Mouse (Mus musculus): ENCODE results near the gene Rab40c. TPM values are rescaled to one million over a fixed set of nuclear protein-coding genes. Genes with fewer than 3 reads are reported as not detected.

The Rab40c gene
- total and polyA plus RNA-seq, 3 experiments = 3.7 to 23.2 TPM; not detected in 1

DNA sequence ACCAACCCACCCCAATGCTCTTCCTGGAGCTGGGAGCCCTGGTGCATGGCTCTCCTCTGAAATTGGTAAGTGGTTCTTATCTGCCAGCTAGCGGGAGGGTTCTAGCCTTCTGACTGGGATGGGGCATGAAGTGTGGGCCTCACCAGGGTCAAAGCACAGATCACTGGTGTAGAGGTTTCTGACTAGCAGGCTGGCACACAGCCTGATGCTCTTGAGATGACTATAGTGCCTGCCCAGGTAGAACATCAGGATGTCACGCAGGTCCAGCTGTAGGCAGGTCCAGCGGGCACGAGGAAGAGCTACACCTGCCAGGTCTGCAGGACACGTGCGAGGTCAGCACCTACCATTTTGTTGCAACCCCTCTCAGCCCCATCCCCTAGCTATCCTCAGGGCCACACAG, 59.3 kb downstream of the Rab40c start:
- no peak overlapping the region for H3K4me3 ChIP-seq (ENCODE audit: control insufficient read depth in 1 of 2, insufficient read depth in 1 of 2, low read depth in 2 of 2, low read length in 2 of 2)
- DNase-seq (ENCODE audit: low read depth, low spot score) = no peak
- peaks cover 3% of the 10 kb centered on the region for H3K79me2 ChIP-seq (ENCODE audit: control insufficient read depth, insufficient read depth, low read length, poor library complexity)
- H3K9me3 ChIP-seq (replicated peaks; ENCODE audit: insufficient read depth, low read length) = no peaks in the 10 kb centered on the region
- peak overlapping the region; percentile 69 for H3K9ac ChIP-seq (ENCODE audit: control insufficient read depth, low read depth, low read length, poor library complexity, severe bottlenecking)
- H3K27me3 ChIP-seq (ENCODE audit: control insufficient read depth in 1 of 2, insufficient read depth in 2 of 2, low read length in 2 of 2) = no peaks in the 10 kb centered on the region
- TF ChIP-seq EP300 (IDR thresholded peaks at IDR 0.05; ENCODE audit: low read depth in 1 of 2, low read length in 2 of 2) = no peak
- H3K27ac ChIP-seq (ENCODE audit: control insufficient read depth, low read depth, low read length) = no peak overlapping the region
- H3K4me1 ChIP-seq (ENCODE audit: control insufficient read depth in 1 of 2, insufficient read depth in 2 of 2, low read length in 2 of 2) = peaks cover 0 to 16% of the 10 kb centered on the region in 2 experiments; a peak in 2 of 4 replicates
- peaks cover 0 to 9% of the 10 kb centered on the region in 2 experiments; a peak in 2 of 4 replicates for H3K36me3 ChIP-seq (ENCODE audit: control insufficient read depth in 1 of 2, insufficient read depth in 2 of 2, low read length in 2 of 2)

DNA sequence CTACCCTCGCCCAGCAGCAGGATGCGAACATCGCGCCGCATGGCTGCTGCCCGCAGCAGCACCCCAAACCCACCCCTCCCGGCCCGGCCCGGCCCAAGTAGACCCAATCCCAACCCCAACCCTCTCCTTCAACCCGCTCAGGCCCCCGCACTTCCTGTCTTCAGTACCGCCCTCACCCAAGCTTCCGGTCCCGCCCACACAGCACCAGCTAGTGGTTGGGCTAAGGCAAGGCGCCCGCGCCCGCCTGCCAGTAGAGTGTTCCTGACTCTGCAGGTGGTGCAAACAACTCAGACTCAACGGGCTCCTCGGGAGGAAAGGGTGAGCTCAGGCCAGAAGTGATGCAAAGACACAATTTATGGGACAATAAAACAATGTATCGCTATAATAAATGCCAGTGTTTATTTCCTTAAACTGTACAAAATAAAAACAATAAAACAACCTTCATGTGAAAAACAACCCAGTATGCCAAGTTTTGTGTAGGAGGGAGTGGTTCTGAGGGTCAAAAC, 75.1 kb downstream of the Rab40c start, which contains the start of gene Rhot2:
TSS of gene Rhot2 (minus strand) at position 456 of the 506 bp plus-strand sequence.
- H3K27me3 ChIP-seq (ENCODE audit: control insufficient read depth in 1 of 2, insufficient read depth in 2 of 2, low read length in 2 of 2) = no peaks in the 10 kb centered on the region
- H3K79me2 ChIP-seq (ENCODE audit: control insufficient read depth, insufficient read depth, low read length, poor library complexity) = peaks cover 11% of the 10 kb centered on the region
- peak within 1 kb of the TSS; percentile 75 to 86 for H3K4me3 ChIP-seq (ENCODE audit: control insufficient read depth in 1 of 2, insufficient read depth in 1 of 2, low read depth in 2 of 2, low read length in 2 of 2)
- no peaks in the 10 kb centered on the region for H3K9me3 ChIP-seq (replicated peaks; ENCODE audit: insufficient read depth, low read length)
- peak within 1 kb of the TSS; percentile 79 for H3K27ac ChIP-seq (ENCODE audit: control insufficient read depth, low read depth, low read length)
- H3K9ac ChIP-seq (ENCODE audit: control insufficient read depth, low read depth, low read length, poor library complexity, severe bottlenecking) = peak within 1 kb of the TSS; percentile 89
- H3K4me1 ChIP-seq (ENCODE audit: control insufficient read depth in 1 of 2, insufficient read depth in 2 of 2, low read length in 2 of 2) = peaks cover 3 to 15% of the 10 kb centered on the region in 2 experiments; a peak in 3 of 4 replicates
- TF ChIP-seq MXI1 (IDR thresholded peaks at IDR 0.05; ENCODE audit: low read depth, low read length) (peak; percentile 54; the same call in 1 of the 2 replicates), ZNF384 (IDR thresholded peaks at IDR 0.05; ENCODE audit: low read depth, low read length) (no peak), POLR2AphosphoS5 (IDR thresholded peaks at IDR 0.05; ENCODE audit: borderline replicate concordance, low read depth, low read length) (no peak; the same call in 1 of the 2 replicates), BHLHE40 (IDR thresholded peaks at IDR 0.05; ENCODE audit: borderline replicate concordance, low read depth, low read length) (no peak), KAT2A (conservative IDR thresholded peaks at IDR 0.05; ENCODE audit: low read depth, low read length) (no peak), POLR2AphosphoS2 (IDR thresholded peaks at IDR 0.05; ENCODE audit: low read length) (peak; percentile 94), POLR2A (IDR thresholded peaks at IDR 0.05; ENCODE audit: control insufficient read depth in 1 of 2, insufficient read depth in 1 of 2, low read depth in 1 of 2, low read length in 2 of 2, poor library complexity in 1 of 2) (peak; percentile 90 to 93), RCOR1 (IDR thresholded peaks at IDR 0.05; ENCODE audit: low read depth, low read length) (0 out of 2 replicates have a peak, but pooled peaks have one; percentile 10), ZKSCAN1 (IDR thresholded peaks at IDR 0.05; ENCODE audit: low read depth, low read length) (no peak), CHD2 (IDR thresholded peaks at IDR 0.05; ENCODE audit: low read length) (no peak), CTCF (IDR thresholded peaks at IDR 0.05 in 2 of 3, conservative IDR thresholded peaks at IDR 0.05 in 1 of 3; ENCODE audit: control insufficient read depth in 1 of 3, insufficient read depth in 1 of 3, low read depth in 2 of 3, low read length in 3 of 3, poor library complexity in 1 of 3, severe bottlenecking in 1 of 3) (peak in 1 of 3 experiments; percentile 29; a peak in 2 of 6 replicates), SIN3A (IDR thresholded peaks at IDR 0.05; ENCODE audit: low read length) (peak; percentile 52), ETS1 (IDR thresholded peaks at IDR 0.05; ENCODE audit: low read depth, low read length) (0 out of 2 replicates have a peak, but pooled peaks have one; percentile 30), HCFC1 (IDR thresholded peaks at IDR 0.05; ENCODE audit: low read depth, low read length) (peak; percentile 84), E2F4 (IDR thresholded peaks at IDR 0.05; ENCODE audit: borderline replicate concordance, low read depth, low read length) (no peak), ZMIZ1 (IDR thresholded peaks at IDR 0.05; ENCODE audit: low read depth, low read length) (peak; percentile 82), TBP (IDR thresholded peaks at IDR 0.05; ENCODE audit: low read depth, low read length) (peak; percentile 77), GABPA (IDR thresholded peaks at IDR 0.05; ENCODE audit: low read depth, low read length) (no peak), MAZ (IDR thresholded peaks at IDR 0.05; ENCODE audit: low read depth, low read length) (peak; percentile 86), TCF12 (IDR thresholded peaks at IDR 0.05; ENCODE audit: low read depth, low read length) (peak; percentile 62), EP300 (IDR thresholded peaks at IDR 0.05; ENCODE audit: low read depth in 1 of 2, low read length in 2 of 2) (0 out of 4 replicates have a peak, but pooled peaks of 1 of the 2 experiments have one; percentile 20), MEF2A (IDR thresholded peaks at IDR 0.05; ENCODE audit: extremely low read depth, insufficient replicate concordance, low read depth, low read length, poor library complexity, severe bottlenecking) (no peak), ELF1 (IDR thresholded peaks at IDR 0.05; ENCODE audit: low read depth, low read length) (peak; percentile 78), NELFE (IDR thresholded peaks at IDR 0.05; ENCODE audit: low read depth, low read length) (peak; percentile 78)
- DNase-seq (ENCODE audit: low read depth, low spot score) = peak; percentile 96
- H3K36me3 ChIP-seq (ENCODE audit: control insufficient read depth in 1 of 2, insufficient read depth in 2 of 2, low read length in 2 of 2) = peaks cover 0 to 3% of the 10 kb centered on the region in 2 experiments; a peak in 2 of 4 replicates

Measured in MEL (cell line).